Mouse (Mus musculus) limb, embryonic 10.5 days (tissue): ENCODE results near the gene Myh7. TPM values are rescaled to one million over a fixed set of nuclear protein-coding genes. Genes with fewer than 3 reads are reported as not detected.
"Not testable (repeated sequence)": the region's sequence is repeated elsewhere in the genome, so short reads cannot be mapped to it uniquely, and the experiment has no call there.

Source experiments
- DNase-seq: peaks from one replicate; pipeline ENCODE4 v3.0.0-alpha.2; 2017; ENCODE audit warnings: low spot score
- H3K27ac ChIP-seq: fragments of 300-500 bp; sonication (generic); 2 replicates; pipeline ENCODE4 v1.5.1; 2016; ENCODE audit warnings: mild to moderate bottlenecking
- H3K27me3 ChIP-seq: fragments of 300-500 bp; sonication (generic); 2 replicates; pipeline ENCODE4 v1.6.1; 2016; ENCODE audit warnings: low read depth, mild to moderate bottlenecking; ENCODE audit not compliant: poor library complexity, severe bottlenecking
- H3K36me3 ChIP-seq: fragments of 300-500 bp; sonication (generic); 2 replicates; pipeline ENCODE4 v1.6.1; 2016; ENCODE audit warnings: mild to moderate bottlenecking, moderate library complexity
- H3K4me1 ChIP-seq: fragments of 300-500 bp; sonication (generic); 2 replicates; pipeline ENCODE4 v1.6.1; 2016
- H3K4me3 ChIP-seq: fragments of 300-500 bp; sonication (generic); 2 replicates; pipeline ENCODE4 v1.5.1; 2016; ENCODE audit warnings: mild to moderate bottlenecking, moderate library complexity
- H3K9me3 ChIP-seq: fragments of 300-500 bp; sonication (generic); replicated peaks from 2 replicates; pipeline ENCODE4 v1.6.1; 2016; ENCODE audit warnings: mild to moderate bottlenecking
- WGBS: fragments of 180-500 bp; shearing (Covaris S2); methylation state at CpG from one replicate; pipeline ENCODE4 v1.1.7; 2016; 5-methylcytosine and 5-hydroxymethylcytosine counted together
- polyA plus RNA-seq: library from polyadenylated mRNA; unstranded; fragments of >200 nt; fragmentation: Nextera tagmentation; extraction: Ambion mirVana; gene quantifications from 2 replicates; pipeline ENCODE4 v1.2.1, GENCODE M21; 2016

Myh7 gene
- polyA plus RNA-seq, 1 experiment from 2014 or later = 4.4 TPM

DNA sequence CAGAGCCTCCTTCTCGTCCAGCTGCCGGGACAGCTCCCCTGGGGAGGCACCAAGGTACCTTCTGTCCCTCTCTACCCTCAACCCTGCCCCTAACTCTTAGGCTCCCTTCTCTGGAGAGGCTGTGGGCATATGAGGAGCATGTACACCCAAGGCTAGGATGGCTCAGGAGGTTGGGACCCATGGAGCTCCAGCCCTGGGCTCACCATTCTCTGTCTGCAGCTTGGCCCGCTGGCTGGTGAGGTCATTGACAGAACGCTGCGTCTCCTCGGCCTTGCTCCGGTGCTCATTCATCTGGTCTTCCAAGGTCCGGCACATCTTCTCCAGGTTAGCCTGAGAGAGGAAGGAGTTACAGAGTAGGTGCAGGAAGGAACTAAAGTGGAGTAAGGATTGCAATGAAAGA lies 15.8 kb downstream of the Myh7 start:
- no peaks in the 10 kb centered on the region for H3K4me1 ChIP-seq
- WGBS = 86% methylated on average over 8 of the region's 8 CpGs
- H3K36me3 ChIP-seq = no peaks in the 10 kb centered on the region
- H3K4me3 ChIP-seq = no peak overlapping the region
- H3K9me3 ChIP-seq = no peaks in the 10 kb centered on the region
- H3K27me3 ChIP-seq = 0 out of 2 replicates have a peak, but pooled peaks cover 16% of the 10 kb centered on the region
- DNase-seq = no peak
- H3K27ac ChIP-seq = no peak overlapping the region

- Histone ChIP-seq H3K4me1 (no peaks in the 10 kb centered on the region), H3K4me3 (no peak within 1 kb of the TSS), H3K27me3 (0 out of 2 replicates have a peak, but pooled peaks cover 16% of the 10 kb centered on the region), H3K27ac (no peak within 1 kb of the TSS), H3K36me3 (no peaks in the 10 kb centered on the region), H3K9me3 (no peaks in the 10 kb centered on the region)
- no peak for DNase-seq
- WGBS = 68% methylated on average over 1 of the region's 1 CpGs
Observed at GRCm38 (mm10) chr14:54976633-54977032, 17.8 kb downstream of the Myh7 start, which contains the start of gene Gm17428. Gene Gm17428 (plus strand): TSS chr14:54976933.

GRCm38 (mm10) chr14:54974068-54974791 lies 20.2 kb downstream of the Myh7 start:
- Histone ChIP-seq H3K4me1 (no peaks in the 10 kb centered on the region), H3K27ac (no peak overlapping the region), H3K36me3 (no peaks in the 10 kb centered on the region), H3K9me3 (no peaks in the 10 kb centered on the region), H3K27me3 (0 out of 2 replicates have a peak, but pooled peaks cover 16% of the 10 kb centered on the region), H3K4me3 (no peak overlapping the region)
- WGBS = 81% methylated on average over 6 of the region's 6 CpGs
- DNase-seq = no peak

GRCm38 (mm10) chr14:54972786-54973185 lies 21.6 kb downstream of the Myh7 start:
- not testable (repeated sequence) for H3K36me3 ChIP-seq, DNase-seq, H3K9me3 ChIP-seq, H3K27ac ChIP-seq, H3K4me1 ChIP-seq, H3K4me3 ChIP-seq
- 94% methylated on average over 10 of the region's 11 CpGs for WGBS
- 0 out of 2 replicates have a peak, but pooled peaks cover 10% of the 10 kb centered on the region for H3K27me3 ChIP-seq

DNA sequence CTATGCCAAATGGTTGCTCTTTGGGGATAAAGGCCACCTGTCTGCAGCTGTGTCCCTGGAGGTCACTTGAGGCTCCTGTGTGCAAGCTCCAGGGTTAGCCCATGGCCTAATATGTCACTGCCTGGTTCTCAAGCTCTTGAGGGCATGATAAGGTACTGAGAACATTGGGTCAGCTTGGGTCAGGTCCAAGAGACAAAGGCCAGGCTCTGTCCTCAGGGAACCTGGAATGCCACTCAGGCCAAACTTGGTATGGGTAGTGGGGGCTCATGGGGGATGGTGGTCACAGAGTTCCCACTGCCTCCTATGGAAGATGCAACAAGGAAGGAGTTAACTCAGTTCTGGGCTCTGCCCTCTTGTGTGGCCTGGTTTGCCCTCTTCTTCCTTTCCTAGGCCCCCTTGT lies 26.1 kb downstream of the Myh7 start:
- Histone ChIP-seq H3K4me3 (no peak overlapping the region), H3K4me1 (0 out of 2 replicates have a peak, but pooled peaks cover 3% of the 10 kb centered on the region)
- no peak for DNase-seq

GRCm38 (mm10) chr14:54967874-54968273 lies 26.6 kb downstream of the Myh7 start:
- Histone ChIP-seq H3K9me3 (no peaks in the 10 kb centered on the region), H3K27me3 (no peaks in the 10 kb centered on the region), H3K36me3 (no peaks in the 10 kb centered on the region), H3K4me1 (0 out of 2 replicates have a peak, but pooled peaks cover 3% of the 10 kb centered on the region), H3K4me3 (no peak overlapping the region), H3K27ac (no peak overlapping the region)
- WGBS = 86% methylated on average over 3 of the region's 3 CpGs
- DNase-seq = no peak

More for the DNA sequence above, 26.1 kb downstream of the Myh7 start:
- H3K36me3 ChIP-seq = no peaks in the 10 kb centered on the region
- no peaks in the 10 kb centered on the region for H3K9me3 ChIP-seq
- no peaks in the 10 kb centered on the region for H3K27me3 ChIP-seq
- H3K27ac ChIP-seq = no peak overlapping the region

- H3K9me3 ChIP-seq = no peaks in the 10 kb centered on the region
- H3K27me3 ChIP-seq = no peaks in the 10 kb centered on the region
- H3K27ac ChIP-seq = no peak within 1 kb of the TSS
- no peak for DNase-seq
- H3K4me3 ChIP-seq = no peak within 1 kb of the TSS
- 0 out of 2 replicates have a peak, but pooled peaks cover 3% of the 10 kb centered on the region for H3K4me1 ChIP-seq
- H3K36me3 ChIP-seq = no peaks in the 10 kb centered on the region
- 70% methylated on average over 7 of the region's 7 CpGs for WGBS
Observed at GRCm38 (mm10) chr14:54966320-54966977, 28.0 kb downstream of the Myh7 start, which contains the start of gene Myh6. Gene Myh6 (minus strand): TSS chr14:54966927.

- Histone ChIP-seq H3K36me3 (no peaks in the 10 kb centered on the region), H3K4me1 (0 out of 2 replicates have a peak, but pooled peaks cover 8% of the 10 kb centered on the region), H3K27ac (no peak overlapping the region), H3K9me3 (no peaks in the 10 kb centered on the region), H3K27me3 (no peaks in the 10 kb centered on the region), H3K4me3 (no peak overlapping the region)
- 67% methylated on average over 6 of the region's 6 CpGs for WGBS
- DNase-seq = no peak
Observed at GRCm38 (mm10) chr14:54965631-54966030, 28.8 kb downstream of the Myh7 start.

DNA sequence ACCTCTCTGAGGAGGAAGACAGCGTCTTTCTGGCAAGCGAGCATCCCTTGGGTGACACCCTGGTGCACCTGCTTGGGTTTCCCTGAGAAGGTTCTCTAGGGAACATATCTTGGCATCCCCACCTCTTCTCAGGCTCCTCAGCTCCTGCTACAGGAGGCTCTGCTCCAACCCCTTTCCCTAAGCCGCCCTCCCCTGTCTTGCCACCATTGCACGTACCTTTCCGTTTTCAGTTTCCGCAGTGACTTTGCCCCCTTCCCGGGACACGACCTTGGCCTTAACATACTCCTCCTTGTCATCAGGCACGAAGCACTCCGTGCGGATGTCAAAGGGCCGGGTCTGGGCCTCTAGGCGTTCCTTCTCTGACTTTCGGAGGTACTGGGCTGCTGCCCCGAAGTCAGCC lies 29.4 kb downstream of the Myh7 start:
- no peak overlapping the region for H3K4me3 ChIP-seq
- 0 out of 2 replicates have a peak, but pooled peaks cover 8% of the 10 kb centered on the region for H3K4me1 ChIP-seq
- no peaks in the 10 kb centered on the region for H3K36me3 ChIP-seq
- H3K27me3 ChIP-seq = no peaks in the 10 kb centered on the region
- 81% methylated on average over 15 of the region's 15 CpGs for WGBS
- H3K27ac ChIP-seq = no peak overlapping the region
- DNase-seq = no peak
- no peaks in the 10 kb centered on the region for H3K9me3 ChIP-seq

GRCm38 (mm10) chr14:54963727-54964126 lies 30.7 kb downstream of the Myh7 start:
- no peak overlapping the region for H3K27ac ChIP-seq
- H3K27me3 ChIP-seq = no peaks in the 10 kb centered on the region
- 0 out of 2 replicates have a peak, but pooled peaks cover 8% of the 10 kb centered on the region for H3K4me1 ChIP-seq
- no peaks in the 10 kb centered on the region for H3K36me3 ChIP-seq
- H3K4me3 ChIP-seq = no peak overlapping the region
- no peaks in the 10 kb centered on the region for H3K9me3 ChIP-seq
- no peak for DNase-seq
- WGBS = 93% methylated on average over 11 of the region's 11 CpGs

GRCm38 (mm10) chr14:54962714-54963113 lies 31.7 kb downstream of the Myh7 start:
- H3K36me3 ChIP-seq = no peaks in the 10 kb centered on the region
- H3K27ac ChIP-seq = no peak overlapping the region
- H3K27me3 ChIP-seq = no peaks in the 10 kb centered on the region
- H3K9me3 ChIP-seq = no peaks in the 10 kb centered on the region
- 91% methylated on average over 7 of the region's 7 CpGs for WGBS
- DNase-seq = no peak
- H3K4me3 ChIP-seq = no peak overlapping the region
- H3K4me1 ChIP-seq = 0 out of 2 replicates have a peak, but pooled peaks cover 8% of the 10 kb centered on the region

DNA sequence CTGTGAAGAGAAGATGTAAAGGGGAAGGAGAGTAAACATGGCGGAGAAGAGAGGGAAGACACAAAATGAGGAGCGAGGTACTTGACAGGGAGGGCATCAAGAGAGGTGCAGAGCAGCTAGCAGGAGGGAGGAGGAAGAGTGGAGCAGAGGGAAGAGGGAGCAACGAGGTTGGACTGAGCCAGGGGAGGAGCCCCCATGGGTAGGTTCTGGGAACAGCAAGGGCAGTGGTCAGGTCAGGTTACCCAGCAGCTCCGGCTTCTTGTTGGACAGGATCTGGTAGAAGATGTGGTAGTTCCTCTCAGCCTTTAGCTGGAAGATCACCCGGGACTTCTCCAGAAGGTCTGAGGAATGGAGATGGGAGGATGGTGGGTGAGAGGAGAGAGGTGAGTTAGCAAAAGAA lies 32.9 kb downstream of the Myh7 start:
- 77% methylated on average over 5 of the region's 5 CpGs for WGBS
- H3K36me3 ChIP-seq = no peaks in the 10 kb centered on the region
- no peak overlapping the region for H3K27ac ChIP-seq
- DNase-seq = no peak
- no peaks in the 10 kb centered on the region for H3K9me3 ChIP-seq
- H3K27me3 ChIP-seq = no peaks in the 10 kb centered on the region
- H3K4me3 ChIP-seq = no peak overlapping the region
- H3K4me1 ChIP-seq = 0 out of 2 replicates have a peak, but pooled peaks cover 5% of the 10 kb centered on the region

DNA sequence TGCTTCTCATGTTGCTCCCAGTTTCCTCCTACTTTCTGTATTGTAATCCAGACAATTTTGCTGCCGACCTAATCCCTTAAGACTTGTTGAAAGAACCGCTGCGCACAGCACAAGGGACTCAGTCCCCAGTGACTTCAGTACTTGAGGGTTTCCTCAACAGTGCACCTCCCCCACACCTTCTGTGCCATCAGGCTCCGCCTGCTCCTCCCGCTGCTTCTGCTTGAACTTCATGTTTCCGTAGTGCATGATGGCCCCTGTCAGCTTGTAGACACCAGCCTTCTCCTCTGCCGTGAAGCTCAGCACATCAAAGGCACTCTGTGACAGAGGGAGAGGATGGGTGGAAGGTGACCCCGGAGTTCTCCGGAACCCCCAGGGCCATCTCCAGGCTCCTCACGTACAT lies 33.7 kb downstream of the Myh7 start:
- WGBS = 76% methylated on average over 10 of the region's 10 CpGs
- Histone ChIP-seq H3K4me3 (no peak overlapping the region), H3K4me1 (0 out of 2 replicates have a peak, but pooled peaks cover 5% of the 10 kb centered on the region), H3K9me3 (no peaks in the 10 kb centered on the region), H3K36me3 (no peaks in the 10 kb centered on the region), H3K27me3 (no peaks in the 10 kb centered on the region), H3K27ac (0 out of 2 replicates have a peak overlapping the region, but pooled peaks have one; percentile 26)
- no peak for DNase-seq
